Mouse (Mus musculus): Measurements from ENCODE around the gene Col4a3. TPM values are rescaled to one million over a fixed set of nuclear protein-coding genes. Genes with fewer than 3 reads are reported as not detected.

Col4a3 gene
- polyA plus RNA-seq (2016; fragmentation: Nextera tagmentation; extraction: Ambion mirVana), result 0.03 and 0.05 TPM in 2 replicates

DNA sequence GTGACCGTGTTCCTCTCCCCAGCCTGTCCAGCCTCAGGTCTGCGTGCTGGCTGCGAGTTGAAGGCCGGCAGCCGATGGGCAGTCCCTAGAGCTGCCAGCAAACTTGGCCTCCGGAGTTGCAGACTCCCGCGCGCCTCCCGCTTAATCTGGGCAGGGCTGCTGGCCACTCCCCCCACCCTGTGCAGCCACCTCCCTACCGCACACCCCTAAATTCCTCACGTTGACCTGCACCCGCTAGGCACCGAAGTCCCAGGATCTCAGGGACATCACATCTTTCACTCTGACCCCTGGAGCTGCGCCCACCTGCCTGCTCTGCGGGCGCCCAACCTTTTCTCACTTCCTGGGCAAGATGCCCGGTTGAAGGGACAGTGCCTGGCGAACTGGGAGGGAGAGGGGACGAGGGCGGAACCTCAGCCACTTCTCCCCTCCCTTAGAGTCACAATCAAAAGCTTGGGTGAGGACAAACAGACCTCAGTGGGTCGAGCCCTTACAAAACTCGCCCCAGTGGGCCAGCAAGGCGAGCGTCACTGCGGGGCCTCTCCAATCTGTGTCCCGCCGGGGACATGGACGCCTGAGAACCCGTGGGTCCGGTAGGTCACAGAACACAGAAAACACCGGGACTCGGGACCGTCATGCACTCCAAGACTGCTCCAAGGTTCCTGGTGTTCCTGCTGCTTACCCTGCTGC lies at the start of gene Col4a3, which contains the start of gene Col4a4:
Col4a3 (plus strand) TSS at position 209 of the 687 bp plus-strand sequence.
Col4a4 (minus strand) TSS at position 137 of the 687 bp plus-strand sequence.
- Histone ChIP-seq H3K4me3 (replicated peaks) (peak within 1 kb of the TSS; percentile 40), H3K36me3 (no peaks in the 10 kb centered on the region), H3K9ac (replicated peaks) (peak within 1 kb of the TSS; percentile 40), H3K27me3 (peaks cover 34% of the 10 kb centered on the region), H3K9me3 (no peaks in the 10 kb centered on the region), H3K4me1 (replicated peaks) (peaks cover 4% of the 10 kb centered on the region; the same call in 1 of the 2 replicates), H3K4me2 (peak within 1 kb of the TSS; percentile 75), H3K27ac (no peak within 1 kb of the TSS)
- 6% methylated on average over 34 of the region's 34 CpGs for WGBS
- peak; percentile 37; the same call in 1 of the 2 replicates for ATAC-seq (ENCODE audit: insufficient number of reproducible peaks, insufficient read depth, low FRiP score, low TSS enrichment, low read depth)

DNA sequence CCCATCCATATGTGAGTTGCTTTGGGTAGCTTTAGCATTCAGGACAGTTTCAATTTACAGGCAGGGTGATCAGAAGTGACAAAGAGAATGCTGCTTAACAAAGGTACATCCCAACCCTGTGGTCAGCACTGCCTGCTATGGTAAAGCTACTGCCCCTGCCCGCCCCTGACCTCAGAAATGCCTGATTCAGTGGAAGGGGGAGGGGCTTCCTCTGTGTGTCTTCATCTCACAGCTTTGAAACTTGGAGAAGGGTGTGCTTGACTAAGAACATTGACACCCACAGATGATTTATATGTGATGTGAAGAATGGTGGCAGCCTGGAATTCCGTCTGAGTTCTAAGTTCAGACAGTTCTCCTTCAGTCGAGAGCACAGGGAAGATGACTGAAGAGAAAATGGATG lies 48.9 kb upstream of the Col4a3 start:
- no peak overlapping the region for H3K4me3 ChIP-seq (replicated peaks)
- no peak overlapping the region for H3K4me2 ChIP-seq
- H3K27me3 ChIP-seq, result no peaks in the 10 kb centered on the region
- no peak overlapping the region for H3K27ac ChIP-seq
- H3K36me3 ChIP-seq, result no peaks in the 10 kb centered on the region
- no peaks in the 10 kb centered on the region for H3K9me3 ChIP-seq
- ATAC-seq (ENCODE audit: insufficient number of reproducible peaks, insufficient read depth, low FRiP score, low TSS enrichment, low read depth), result no peak
- no peak overlapping the region for H3K9ac ChIP-seq (replicated peaks)
- WGBS, result 52% methylated on average over 3 of the region's 3 CpGs
- H3K4me1 ChIP-seq (replicated peaks), result no peaks in the 10 kb centered on the region

DNA sequence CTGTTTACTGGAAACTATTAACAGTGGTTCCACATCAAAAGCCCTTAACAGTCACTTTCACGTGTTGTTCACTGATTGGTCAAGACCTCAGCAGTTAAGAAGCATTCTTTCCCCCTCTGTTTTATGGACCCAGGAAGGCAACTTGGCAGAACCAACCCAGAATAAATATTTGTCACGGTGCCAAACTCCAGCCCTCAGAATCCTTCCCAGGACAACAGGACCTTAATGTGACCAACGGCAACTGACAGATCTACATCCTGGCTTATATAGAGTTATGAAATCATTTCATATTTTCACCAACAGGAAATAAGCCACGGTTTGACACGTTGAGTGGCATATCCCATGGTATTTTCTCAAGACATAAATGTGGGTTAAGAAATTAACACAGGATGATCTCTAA lies 46.7 kb upstream of the Col4a3 start:
- Histone ChIP-seq H3K4me1 (replicated peaks) (peaks cover 8% of the 10 kb centered on the region), H3K36me3 (no peaks in the 10 kb centered on the region)

GRCm38 (mm10) chr1:82543934-82544333 lies 42.8 kb upstream of the Col4a3 start:
- Histone ChIP-seq H3K27me3 (no peaks in the 10 kb centered on the region), H3K9me3 (no peaks in the 10 kb centered on the region), H3K4me1 (replicated peaks) (peaks cover 14% of the 10 kb centered on the region), H3K9ac (replicated peaks) (no peak overlapping the region), H3K4me2 (no peak overlapping the region), H3K4me3 (replicated peaks) (no peak overlapping the region), H3K27ac (no peak overlapping the region), H3K36me3 (no peaks in the 10 kb centered on the region)
- ATAC-seq (ENCODE audit: insufficient number of reproducible peaks, insufficient read depth, low FRiP score, low TSS enrichment, low read depth), result no peak
- 81% methylated on average over 2 of the region's 2 CpGs for WGBS

More for the DNA sequence above, 46.7 kb upstream of the Col4a3 start:
- WGBS, result 72% methylated on average over 5 of the region's 5 CpGs
- no peak overlapping the region for H3K4me3 ChIP-seq (replicated peaks)
- H3K27me3 ChIP-seq, result no peaks in the 10 kb centered on the region
- no peak overlapping the region for H3K4me2 ChIP-seq
- H3K9ac ChIP-seq (replicated peaks), result no peak overlapping the region
- ATAC-seq (ENCODE audit: insufficient number of reproducible peaks, insufficient read depth, low FRiP score, low TSS enrichment, low read depth), result no peak
- no peaks in the 10 kb centered on the region for H3K9me3 ChIP-seq
- no peak overlapping the region for H3K27ac ChIP-seq

GRCm38 (mm10) chr1:82544419-82545185 lies 42.1 kb upstream of the Col4a3 start:
- Histone ChIP-seq H3K4me3 (replicated peaks) (no peak overlapping the region), H3K4me1 (replicated peaks) (peaks cover 14% of the 10 kb centered on the region), H3K36me3 (no peaks in the 10 kb centered on the region), H3K9me3 (no peaks in the 10 kb centered on the region), H3K9ac (replicated peaks) (no peak overlapping the region), H3K4me2 (no peak overlapping the region), H3K27ac (0 out of 2 replicates have a peak overlapping the region, but pooled peaks have one; percentile 20), H3K27me3 (no peaks in the 10 kb centered on the region)
- no peak for ATAC-seq (ENCODE audit: insufficient number of reproducible peaks, insufficient read depth, low FRiP score, low TSS enrichment, low read depth)
- WGBS, result 23% methylated on average over 6 of the region's 6 CpGs

GRCm38 (mm10) chr1:82545199-82545960 lies 41.3 kb upstream of the Col4a3 start:
- H3K9ac ChIP-seq (replicated peaks), result no peak overlapping the region
- no peaks in the 10 kb centered on the region for H3K36me3 ChIP-seq
- ATAC-seq (ENCODE audit: insufficient number of reproducible peaks, insufficient read depth, low FRiP score, low TSS enrichment, low read depth), result no peak
- no peaks in the 10 kb centered on the region for H3K27me3 ChIP-seq
- no peak overlapping the region for H3K4me3 ChIP-seq (replicated peaks)
- H3K9me3 ChIP-seq, result no peaks in the 10 kb centered on the region
- H3K4me1 ChIP-seq (replicated peaks), result peaks cover 14% of the 10 kb centered on the region
- H3K4me2 ChIP-seq, result no peak overlapping the region
- 67% methylated on average over 8 of the region's 8 CpGs for WGBS
- no peak overlapping the region for H3K27ac ChIP-seq

- no peak overlapping the region for H3K4me3 ChIP-seq (replicated peaks)
- H3K4me2 ChIP-seq, result no peak overlapping the region
- WGBS, result 46% methylated on average over 6 of the region's 6 CpGs
- H3K27ac ChIP-seq, result no peak overlapping the region
- H3K9me3 ChIP-seq, result no peaks in the 10 kb centered on the region
- no peaks in the 10 kb centered on the region for H3K4me1 ChIP-seq (replicated peaks)
- H3K9ac ChIP-seq (replicated peaks), result no peak overlapping the region
- no peaks in the 10 kb centered on the region for H3K27me3 ChIP-seq
- no peak for ATAC-seq (ENCODE audit: insufficient number of reproducible peaks, insufficient read depth, low FRiP score, low TSS enrichment, low read depth)
- H3K36me3 ChIP-seq, result no peaks in the 10 kb centered on the region
These were observed 32.3 kb upstream of the Col4a3 start for GRCm38 (mm10) chr1:82554443-82554850.

DNA sequence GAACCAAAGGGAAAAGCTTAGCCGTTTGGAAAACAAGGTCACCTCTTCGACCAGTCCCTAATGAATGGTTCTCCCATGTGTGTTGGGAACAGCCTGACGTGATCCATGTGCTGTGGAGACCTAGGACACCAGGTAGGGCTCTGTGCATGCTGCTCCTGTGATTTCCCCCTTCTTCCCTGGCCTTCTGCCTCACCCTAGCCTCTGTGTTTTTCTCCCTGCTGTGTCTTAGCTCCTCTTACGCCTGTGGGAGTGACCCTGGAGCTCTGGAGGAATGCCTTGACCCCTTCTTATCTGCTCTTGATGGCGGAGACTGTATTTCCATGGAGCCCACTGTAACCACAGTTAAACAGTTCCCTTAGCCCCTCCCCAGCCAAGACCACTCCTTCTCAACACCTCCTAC lies 31.8 kb upstream of the Col4a3 start:
- H3K9me3 ChIP-seq, result no peaks in the 10 kb centered on the region
- no peak overlapping the region for H3K4me2 ChIP-seq
- H3K27me3 ChIP-seq, result no peaks in the 10 kb centered on the region
- H3K4me3 ChIP-seq (replicated peaks), result no peak overlapping the region
- no peak for ATAC-seq (ENCODE audit: insufficient number of reproducible peaks, insufficient read depth, low FRiP score, low TSS enrichment, low read depth)
- no peak overlapping the region for H3K27ac ChIP-seq
- WGBS, result 67% methylated on average over 5 of the region's 5 CpGs
- H3K9ac ChIP-seq (replicated peaks), result no peak overlapping the region
- no peaks in the 10 kb centered on the region for H3K4me1 ChIP-seq (replicated peaks)
- H3K36me3 ChIP-seq, result no peaks in the 10 kb centered on the region

DNA sequence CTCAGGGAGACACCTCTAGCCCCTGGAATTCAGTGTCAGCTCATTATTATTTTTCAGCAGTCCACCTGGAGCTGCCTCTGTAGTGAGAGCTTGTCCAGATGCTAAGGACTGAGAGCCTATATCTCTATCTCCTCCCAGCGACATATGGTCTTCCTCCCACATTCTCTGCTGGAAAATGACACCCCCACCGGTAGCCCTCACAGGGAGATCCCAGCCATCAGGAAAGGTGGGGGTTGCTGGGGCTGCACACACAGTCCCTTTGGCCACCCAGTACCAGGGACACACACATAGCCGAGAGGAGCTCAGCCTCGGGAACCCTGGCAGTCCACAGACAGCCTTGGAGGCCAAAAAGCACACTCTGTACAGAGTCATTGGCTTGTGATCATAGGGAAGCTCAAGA lies 26.5 kb upstream of the Col4a3 start:
- H3K27me3 ChIP-seq, result no peaks in the 10 kb centered on the region
- no peak for ATAC-seq (ENCODE audit: insufficient number of reproducible peaks, insufficient read depth, low FRiP score, low TSS enrichment, low read depth)
- no peak overlapping the region for H3K4me3 ChIP-seq (replicated peaks)
- no peak overlapping the region for H3K4me2 ChIP-seq
- 68% methylated on average over 4 of the region's 4 CpGs for WGBS
- no peaks in the 10 kb centered on the region for H3K4me1 ChIP-seq (replicated peaks)
- H3K27ac ChIP-seq, result no peak overlapping the region
- H3K9ac ChIP-seq (replicated peaks), result no peak overlapping the region
- H3K36me3 ChIP-seq, result no peaks in the 10 kb centered on the region
- no peaks in the 10 kb centered on the region for H3K9me3 ChIP-seq

DNA sequence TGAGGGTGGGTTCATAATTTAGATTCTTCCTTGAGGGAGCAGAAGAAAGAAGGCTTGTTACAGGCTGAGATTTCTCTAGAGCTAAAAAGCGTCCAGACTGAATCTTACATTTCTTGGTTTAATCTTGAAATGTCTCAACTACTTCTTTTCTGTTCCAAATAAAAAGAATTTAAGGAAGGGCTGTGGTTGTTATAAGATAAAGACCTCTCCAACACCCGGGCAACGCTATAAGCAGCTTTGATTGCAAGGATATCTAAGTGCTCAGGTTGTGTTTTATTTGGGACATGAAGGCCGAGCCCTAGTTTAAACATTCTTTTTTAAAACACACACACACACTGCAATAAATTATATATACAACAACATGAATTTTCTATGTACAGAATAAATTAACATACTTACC lies 17.3 kb upstream of the Col4a3 start:
- Histone ChIP-seq H3K36me3 (no peaks in the 10 kb centered on the region), H3K4me3 (replicated peaks) (no peak overlapping the region), H3K27ac (no peak overlapping the region), H3K4me1 (replicated peaks) (no peaks in the 10 kb centered on the region), H3K9ac (replicated peaks) (no peak overlapping the region), H3K27me3 (no peaks in the 10 kb centered on the region), H3K4me2 (no peak overlapping the region), H3K9me3 (no peaks in the 10 kb centered on the region)
- no peak for ATAC-seq (ENCODE audit: insufficient number of reproducible peaks, insufficient read depth, low FRiP score, low TSS enrichment, low read depth)
- 87% methylated on average over 4 of the region's 4 CpGs for WGBS

DNA sequence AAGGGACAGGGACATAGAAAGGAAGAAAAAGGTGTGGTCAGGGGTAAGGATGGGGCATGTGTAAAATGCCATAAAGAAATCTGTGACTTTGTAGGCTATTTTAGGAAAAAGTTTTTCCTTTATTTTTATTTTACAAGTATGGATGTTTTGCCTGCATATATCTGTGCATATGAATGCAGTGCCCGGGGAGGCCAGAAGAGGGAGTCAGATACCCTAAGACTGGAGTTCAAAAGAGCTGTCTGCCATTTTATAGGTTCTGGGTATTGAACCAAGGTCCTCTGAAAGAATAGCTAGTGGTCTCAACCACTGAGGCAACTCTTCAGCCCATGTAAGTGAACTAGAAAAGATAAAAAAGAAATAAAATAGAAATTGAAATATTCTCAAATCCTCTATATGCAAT lies 15.0 kb upstream of the Col4a3 start:
- no peak for ATAC-seq (ENCODE audit: insufficient number of reproducible peaks, insufficient read depth, low FRiP score, low TSS enrichment, low read depth)
- Histone ChIP-seq H3K4me3 (replicated peaks) (no peak overlapping the region), H3K36me3 (no peaks in the 10 kb centered on the region), H3K27ac (no peak overlapping the region), H3K4me1 (replicated peaks) (no peaks in the 10 kb centered on the region), H3K9ac (replicated peaks) (no peak overlapping the region), H3K27me3 (no peaks in the 10 kb centered on the region), H3K9me3 (no peaks in the 10 kb centered on the region), H3K4me2 (no peak overlapping the region)
- WGBS, result 82% methylated on average over 1 of the region's 1 CpGs
